Mouse (Mus musculus) lung, embryonic 14.5 days (tissue): Measurements from ENCODE around the gene Lysmd3. TPM values are rescaled to one million over a fixed set of nuclear protein-coding genes. Genes with fewer than 3 reads are reported as not detected.

Experiments
- ATAC-seq: fragments of 200-750 bp; cut with Nextera tagmentation; 2 replicates; pipeline ENCODE4 v1.8.0; 2017; ENCODE audit warnings: mild to moderate bottlenecking, moderate TSS enrichment, moderate library complexity; ENCODE audit not compliant: insufficient read depth
- DNase-seq: peaks from one replicate; pipeline ENCODE4 v3.0.0-alpha.2; 2015
- H3K27ac ChIP-seq: fragments of 300-500 bp; sonication (generic); 2 replicates; pipeline ENCODE4 v1.5.1; 2014; ENCODE audit warnings: low read depth, mild to moderate bottlenecking, moderate library complexity
- H3K27me3 ChIP-seq: fragments of 300-500 bp; sonication (generic); 2 replicates; pipeline ENCODE4 v1.6.1; 2014; ENCODE audit warnings: low read length, control low read depth; ENCODE audit not compliant: insufficient read depth
- H3K36me3 ChIP-seq: fragments of 300-500 bp; sonication (generic); 2 replicates; pipeline ENCODE4 v1.6.1; 2014; ENCODE audit warnings: control low read depth; ENCODE audit not compliant: insufficient read depth
- H3K4me1 ChIP-seq: fragments of 300-500 bp; sonication (generic); 2 replicates; pipeline ENCODE4 v1.6.1; 2014; ENCODE audit warnings: antibody characterized with exemption, control low read depth; ENCODE audit not compliant: insufficient read depth
- H3K4me2 ChIP-seq: fragments of 300-500 bp; sonication (generic); 2 replicates; pipeline ENCODE4 v1.6.1; 2014; ENCODE audit warnings: mild to moderate bottlenecking
- H3K4me3 ChIP-seq: fragments of 300-500 bp; sonication (generic); 2 replicates; pipeline ENCODE4 v1.5.1; 2014; ENCODE audit warnings: low read depth, low read length
- H3K9ac ChIP-seq: fragments of 300-500 bp; sonication (generic); 2 replicates; pipeline ENCODE4 v1.6.1; 2014
- H3K9me3 ChIP-seq: fragments of 300-500 bp; sonication (generic); 2 replicates; pipeline ENCODE4 v1.6.1; 2016; ENCODE audit warnings: low read depth, low read length, control low read depth
- CTCF ChIP-seq: IDR thresholded peaks from 2 replicates; pipeline ENCODE4 v1.5.1; 2016; ENCODE audit warnings: antibody characterized with exemption, low read depth
- WGBS: fragments of 180-500 bp; shearing (Covaris S2); extraction: QIAGEN DNeasy Blood & Tissue Kit; methylation state at CpG from one replicate; pipeline ENCODE4 v1.1.7; 2014; 5-methylcytosine and 5-hydroxymethylcytosine counted together
- polyA plus RNA-seq: library from polyadenylated mRNA; unstranded; fragments of >200 nt; fragmentation: Nextera tagmentation; extraction: Ambion mirVana; gene quantifications from 2 replicates; pipeline ENCODE4 v1.2.1, GENCODE M21; 2014

Lysmd3 gene
- polyA plus RNA-seq, 1 experiment from 2014 or later: 29.4 TPM

DNA sequence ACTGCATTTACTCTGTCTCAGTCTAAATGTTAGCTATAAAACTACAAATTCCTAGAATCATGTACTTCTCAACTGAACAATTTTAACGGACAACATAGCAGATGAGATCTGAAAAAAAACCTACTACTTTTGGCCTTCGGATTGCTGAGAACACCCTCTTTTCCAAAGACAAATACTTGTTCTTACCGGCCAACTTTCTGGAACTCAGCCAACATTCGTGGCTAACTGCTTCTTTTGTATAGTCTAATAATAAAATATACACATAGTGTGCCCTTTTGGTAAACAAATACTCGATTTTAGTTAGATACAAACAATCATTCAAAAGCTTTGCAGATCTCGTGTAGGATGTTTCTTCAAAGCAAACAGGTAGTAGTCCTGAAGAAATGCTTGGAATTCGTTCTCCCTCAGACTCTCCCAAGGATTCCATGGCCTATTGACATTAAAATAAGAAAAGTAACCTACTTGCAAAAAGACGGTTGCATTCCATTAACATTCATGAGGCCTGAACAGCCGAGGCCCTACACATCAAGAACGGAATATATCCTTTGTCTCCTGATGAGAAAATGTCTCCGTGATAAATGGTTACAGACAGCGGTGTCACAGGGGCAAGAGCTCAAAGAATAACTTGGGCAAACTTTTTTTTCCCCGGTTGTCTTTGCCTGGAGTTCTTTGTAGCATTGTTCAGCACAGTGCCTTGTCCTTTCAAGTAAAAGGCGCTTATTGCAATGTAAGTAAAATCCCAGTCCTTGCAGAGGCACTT lies 1.2 kb upstream of the Lysmd3 start:
- Histone ChIP-seq H3K4me2 (peak overlapping the region; percentile 81), H3K4me3 (no peak overlapping the region), H3K4me1 (peaks cover 5% of the 10 kb centered on the region; the same call in 1 of the 2 replicates), H3K27me3 (no peaks in the 10 kb centered on the region), H3K36me3 (0 out of 2 replicates have a peak, but pooled peaks cover 3% of the 10 kb centered on the region), H3K27ac (peak overlapping the region; percentile 90), H3K9me3 (no peaks in the 10 kb centered on the region), H3K9ac (no peak overlapping the region)
- DNase-seq: peak; percentile 75
- TF ChIP-seq CTCF: no peak
- 20% methylated on average over 14 of the region's 14 CpGs for WGBS
- ATAC-seq: no peak

DNA sequence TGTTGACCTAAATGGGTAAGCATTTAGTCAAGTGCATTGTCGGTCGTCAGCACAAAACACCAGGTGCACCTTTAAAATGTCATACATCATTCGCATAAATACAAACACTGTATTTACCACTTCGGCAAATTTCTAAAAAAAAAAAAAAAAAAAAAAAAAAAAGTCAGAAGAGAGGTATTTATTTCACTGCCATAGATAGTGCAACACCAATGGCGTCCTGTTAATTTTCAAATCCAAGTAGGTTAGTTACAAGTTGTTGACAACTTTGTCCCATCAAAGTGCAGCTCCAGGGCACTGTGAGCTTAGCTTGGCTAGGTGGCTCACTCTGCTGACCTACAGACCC lies 484 bp upstream of the Lysmd3 start:
- no peak for DNase-seq
- H3K4me1 ChIP-seq: peaks cover 5% of the 10 kb centered on the region; the same call in 1 of the 2 replicates
- ATAC-seq: no peak; the same call in 1 of the 2 replicates
- WGBS: 20% methylated on average over 5 of the region's 5 CpGs
- no peaks in the 10 kb centered on the region for H3K9me3 ChIP-seq
- H3K27me3 ChIP-seq: no peaks in the 10 kb centered on the region
- H3K4me3 ChIP-seq: peak overlapping the region; percentile 77
- no peak for TF ChIP-seq CTCF
- peak overlapping the region; percentile 81 for H3K4me2 ChIP-seq
- H3K27ac ChIP-seq: peak overlapping the region; percentile 90
- peak overlapping the region; percentile 81 for H3K9ac ChIP-seq
- H3K36me3 ChIP-seq: 0 out of 2 replicates have a peak, but pooled peaks cover 3% of the 10 kb centered on the region

DNA sequence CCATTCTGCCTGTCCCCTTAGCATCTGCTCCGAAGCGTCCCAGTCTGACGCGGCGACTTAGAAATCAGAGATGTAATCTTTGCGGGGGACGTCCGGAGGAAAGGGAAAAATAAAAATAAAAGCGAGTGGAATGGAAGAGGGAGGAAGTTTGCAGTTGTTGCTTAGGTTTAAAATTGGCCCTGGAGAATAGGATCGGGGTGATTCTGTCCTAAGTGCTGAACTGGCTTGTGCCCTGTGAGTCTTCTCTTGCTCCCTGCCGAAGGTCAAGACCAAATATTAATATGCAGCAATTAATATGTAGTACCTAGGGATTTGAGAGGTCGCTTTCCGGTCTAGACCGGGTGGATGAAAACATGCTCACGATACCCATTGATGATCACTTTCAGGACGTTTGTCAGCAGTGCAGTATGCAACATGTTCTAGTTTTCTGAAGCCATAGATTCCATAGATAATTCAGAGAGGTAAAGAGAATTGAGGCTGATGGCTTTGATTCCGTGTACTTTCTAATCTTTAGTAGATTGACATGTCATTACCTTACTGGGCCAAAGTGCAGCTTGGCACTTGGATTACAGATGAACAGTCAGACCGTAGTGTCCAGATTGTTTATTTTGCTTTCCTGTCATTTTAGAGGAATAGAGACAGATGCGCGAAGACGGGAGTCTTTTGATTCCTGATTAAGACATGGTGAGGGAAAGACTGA lies 740 bp downstream of the Lysmd3 start:
- Histone ChIP-seq H3K9ac (peak overlapping the region; percentile 81), H3K4me3 (peak overlapping the region; percentile 77), H3K36me3 (0 out of 2 replicates have a peak, but pooled peaks cover 3% of the 10 kb centered on the region), H3K4me2 (peak overlapping the region; percentile 81), H3K4me1 (peaks cover 5% of the 10 kb centered on the region; the same call in 1 of the 2 replicates), H3K27me3 (no peaks in the 10 kb centered on the region), H3K27ac (peak overlapping the region; percentile 90), H3K9me3 (no peaks in the 10 kb centered on the region)
- ATAC-seq: peak; percentile 1; the same call in 1 of the 2 replicates
- peak; percentile 10 for DNase-seq
- 2% methylated on average over 21 of the region's 21 CpGs for WGBS
- no peak for TF ChIP-seq CTCF

DNA sequence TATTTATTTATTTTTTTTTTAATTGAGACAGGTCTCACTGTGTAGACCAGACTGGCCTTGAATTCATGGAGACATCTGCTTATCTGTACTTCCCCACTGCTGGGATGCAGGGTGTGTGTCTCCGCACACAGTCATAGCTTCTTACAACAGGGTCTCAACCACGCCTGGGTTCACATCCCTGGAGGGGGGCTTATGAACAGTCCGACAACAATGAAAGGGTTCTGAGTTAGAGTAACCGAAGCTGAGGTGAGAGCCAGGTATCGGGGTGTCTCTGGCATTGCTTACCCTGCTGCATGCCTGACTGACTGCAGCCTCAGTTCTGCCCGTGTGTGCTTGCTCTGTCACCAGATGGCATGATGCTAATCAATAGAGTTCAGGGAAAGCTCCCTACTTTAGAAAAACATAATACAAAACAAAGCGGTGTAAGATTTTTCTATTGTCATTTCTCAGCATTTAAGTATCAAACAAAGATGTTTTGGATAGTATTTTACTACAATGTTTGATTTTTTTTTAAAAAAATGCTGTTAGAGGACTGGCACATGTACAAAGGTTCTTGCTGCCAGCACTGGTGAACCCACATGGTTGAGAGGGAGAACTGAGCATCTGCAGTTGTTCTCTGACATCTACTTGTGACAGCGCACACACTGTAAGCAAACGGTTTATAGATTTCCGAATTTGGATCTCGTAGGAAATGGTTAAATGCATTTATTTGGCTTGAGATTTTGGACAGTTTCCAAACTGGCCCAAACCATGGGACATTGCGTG lies 6.3 kb downstream of the Lysmd3 start:
- whole genome bisulfite sequencing: 68% methylated on average over 12 of the region's 12 CpGs
- no peak overlapping the region for H3K4me2 ChIP-seq
- H3K4me3 ChIP-seq: no peak overlapping the region
- no peak overlapping the region for H3K27ac ChIP-seq
- peaks cover 46% of the 10 kb centered on the region for H3K36me3 ChIP-seq
- H3K9ac ChIP-seq: no peak overlapping the region
- peak; percentile 40 for DNase-seq
- H3K9me3 ChIP-seq: no peaks in the 10 kb centered on the region
- peaks cover 2% of the 10 kb centered on the region; the same call in 1 of the 2 replicates for H3K4me1 ChIP-seq
- no peaks in the 10 kb centered on the region for H3K27me3 ChIP-seq
- peak; percentile 49; the same call in 1 of the 2 replicates for ATAC-seq
- no peak for TF ChIP-seq CTCF

- H3K9me3 ChIP-seq: no peaks in the 10 kb centered on the region
- no peak overlapping the region for H3K4me3 ChIP-seq
- DNase-seq (no peak), ATAC-seq (peak; percentile 47; the same call in 1 of the 2 replicates)
- no peak overlapping the region for H3K9ac ChIP-seq
- 82% methylated on average over 5 of the region's 5 CpGs for WGBS
- no peak overlapping the region for H3K4me2 ChIP-seq
- TF ChIP-seq CTCF: no peak
- H3K27me3 ChIP-seq: no peaks in the 10 kb centered on the region
- no peak overlapping the region for H3K27ac ChIP-seq
- H3K4me1 ChIP-seq: no peaks in the 10 kb centered on the region
- H3K36me3 ChIP-seq: peaks cover 51% of the 10 kb centered on the region
Measured at GRCm38 (mm10) chr13:81664331-81664698, 6.9 kb downstream of the Lysmd3 start.

DNA sequence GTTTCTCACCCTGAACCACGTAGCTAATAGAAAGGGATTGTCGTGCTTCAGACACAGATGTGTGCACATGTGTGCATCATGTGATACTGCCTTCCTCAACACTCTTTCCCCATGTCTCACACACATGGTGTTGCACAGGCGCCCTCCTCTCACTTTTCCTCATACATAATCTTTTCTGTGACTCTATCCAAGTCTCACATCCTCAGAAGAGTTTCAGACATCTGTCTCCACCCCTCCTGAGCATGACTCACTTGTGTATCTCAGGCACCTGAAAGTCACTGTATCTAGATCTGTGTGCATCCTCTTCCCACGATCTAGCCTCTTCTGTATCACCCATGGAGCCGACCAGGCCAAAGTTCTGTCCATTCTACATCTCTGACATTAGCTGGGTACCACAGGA lies 10.2 kb downstream of the Lysmd3 start:
- TF ChIP-seq CTCF: no peak
- H3K9ac ChIP-seq: no peak overlapping the region
- no peak overlapping the region for H3K27ac ChIP-seq
- no peaks in the 10 kb centered on the region for H3K9me3 ChIP-seq
- no peak for DNase-seq
- ATAC-seq: no peak
- H3K36me3 ChIP-seq: peaks cover 58% of the 10 kb centered on the region
- H3K4me2 ChIP-seq: no peak overlapping the region
- no peaks in the 10 kb centered on the region for H3K4me1 ChIP-seq
- 89% methylated on average over 5 of the region's 5 CpGs for WGBS
- H3K4me3 ChIP-seq: no peak overlapping the region
- H3K27me3 ChIP-seq: no peaks in the 10 kb centered on the region

GRCm38 (mm10) chr13:81675333-81675732 lies 17.9 kb downstream of the Lysmd3 start:
- Histone ChIP-seq H3K27ac (no peak overlapping the region), H3K27me3 (no peaks in the 10 kb centered on the region), H3K4me1 (no peaks in the 10 kb centered on the region), H3K9ac (no peak overlapping the region), H3K9me3 (no peaks in the 10 kb centered on the region), H3K36me3 (peaks cover 40% of the 10 kb centered on the region), H3K4me3 (no peak overlapping the region), H3K4me2 (no peak overlapping the region)
- DNase-seq (no peak), ATAC-seq (no peak)
- TF ChIP-seq CTCF: no peak
- 68% methylated on average over 8 of the region's 8 CpGs for WGBS
